Mouse (Mus musculus) myocyte (in vitro differentiated cells): ENCODE results near the gene Smim24.

Source experiments
- TCF12 ChIP-seq: IDR thresholded peaks from one replicate; pipeline ENCODE4 v1.6.1; 2011; ENCODE audit warnings: mild to moderate bottlenecking, control low read depth; ENCODE audit not compliant: poor library complexity, insufficient read depth, severe bottlenecking
- USF1 ChIP-seq: IDR thresholded peaks from one replicate; pipeline ENCODE4 v1.6.1; 2011; ENCODE audit warnings: low read depth, mild to moderate bottlenecking, control low read depth, moderate library complexity

DNA sequence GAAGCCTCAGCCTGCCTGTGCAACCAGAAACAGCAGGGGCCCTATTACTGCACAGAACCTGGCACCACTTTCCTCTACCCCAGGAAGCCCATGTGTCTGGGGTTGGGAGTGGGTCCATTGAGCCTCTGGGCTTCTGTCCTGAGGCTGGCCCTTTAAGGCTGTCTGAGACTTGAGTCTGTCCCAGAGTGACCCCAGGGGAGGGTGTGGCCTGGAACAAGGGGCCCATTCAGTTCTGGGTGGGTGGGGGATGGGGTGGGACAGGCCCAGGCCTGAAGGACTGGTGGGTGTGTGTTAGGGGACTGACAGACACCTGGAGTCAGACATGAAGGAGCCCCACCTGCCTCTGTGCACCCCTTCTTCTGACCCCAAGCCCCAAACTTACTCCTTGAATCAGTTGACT lies 21.8 kb downstream of the Smim24 start:
- TF ChIP-seq TCF12 (no peak), USF1 (no peak)
